Mouse (Mus musculus) lung, postnatal 0 days (tissue): ENCODE data around the gene Exoc6b.

Source experiments
- CTCF ChIP-seq: IDR thresholded peaks from 2 replicates; pipeline ENCODE4 v1.5.1; 2016; ENCODE audit warnings: antibody characterized with exemption, mild to moderate bottlenecking
- EP300 ChIP-seq: IDR thresholded peaks from 2 replicates; pipeline ENCODE4 v1.6.1; 2016; ENCODE audit warnings: antibody characterized with exemption, mild to moderate bottlenecking, control low read depth

DNA sequence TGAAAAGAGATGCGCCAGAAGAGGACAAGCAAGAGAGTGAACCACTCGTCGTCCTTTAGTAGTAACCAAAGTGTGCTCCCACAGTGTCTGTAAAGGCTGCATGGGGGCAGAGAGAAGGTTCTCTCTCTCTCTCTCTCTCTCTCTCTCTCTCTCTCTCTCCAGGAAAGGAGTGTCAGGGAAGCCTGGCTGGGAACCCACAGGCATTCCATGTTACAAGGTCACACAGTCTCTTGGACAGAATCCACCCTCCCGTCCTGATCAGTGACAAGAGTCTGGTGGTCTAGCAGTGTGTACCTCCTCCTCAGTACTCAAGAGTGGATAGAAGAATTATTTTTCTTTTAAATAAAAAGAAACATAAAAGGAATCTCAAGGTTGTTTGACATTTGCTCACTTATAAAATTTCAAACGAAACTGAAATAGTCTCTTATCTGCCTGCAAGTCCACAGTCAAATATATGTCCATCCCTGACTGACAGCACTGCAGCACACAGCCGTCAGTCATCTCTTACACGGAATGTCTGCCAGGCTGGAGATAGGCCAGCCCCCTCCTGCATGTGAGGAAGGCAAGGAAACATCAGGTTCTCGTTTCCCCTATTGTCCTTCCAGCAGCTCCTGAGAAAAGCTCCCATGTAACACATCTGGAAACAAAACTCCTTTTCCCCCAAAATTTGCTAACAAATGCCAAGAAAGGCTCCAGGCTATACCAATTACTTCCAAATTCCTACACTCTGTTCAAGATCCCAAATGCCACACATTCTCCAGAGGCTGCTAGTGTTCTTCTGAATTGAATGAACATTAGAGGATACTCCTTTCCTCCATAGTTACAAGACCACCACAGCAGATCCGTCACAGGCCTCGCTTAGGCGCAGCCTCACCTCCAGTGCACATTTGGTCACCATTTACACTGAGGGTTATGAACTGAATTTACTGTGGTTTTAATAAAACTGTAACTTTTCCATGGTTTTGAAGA, 136.1 kb downstream of the Exoc6b start:
- peak; percentile 36; the same call in 1 of the 2 replicates for TF ChIP-seq EP300
- no peak for TF ChIP-seq CTCF
